Mouse (Mus musculus) lung, embryonic 16.5 days (tissue): Measurements from ENCODE around the gene Bcl7a. TPM values are rescaled to one million over a fixed set of nuclear protein-coding genes. Genes with fewer than 3 reads are reported as not detected.
A peak's percentile ranks its signal among the peaks of the same experiment; 100 is the strongest.

Source experiments
- ATAC-seq: fragments of 200-750 bp; cut with Nextera tagmentation; 2 replicates; pipeline ENCODE4 v1.8.0; 2017; ENCODE audit warnings: low read depth, mild to moderate bottlenecking, moderate library complexity
- H3K27ac ChIP-seq: fragments of 300-500 bp; sonication (generic); 2 replicates; pipeline ENCODE4 v1.5.1; 2014; ENCODE audit warnings: mild to moderate bottlenecking, control low read depth, low read length
- H3K27me3 ChIP-seq: fragments of 300-500 bp; sonication (generic); 2 replicates; pipeline ENCODE4 v1.6.1; 2014; ENCODE audit warnings: low read depth, low read length, mixed read lengths; ENCODE audit not compliant: control insufficient read depth, insufficient read depth
- H3K36me3 ChIP-seq: fragments of 300-500 bp; sonication (generic); 2 replicates; pipeline ENCODE4 v1.6.1; 2014; ENCODE audit warnings: low read length; ENCODE audit not compliant: control insufficient read depth, insufficient read depth
- H3K4me1 ChIP-seq: fragments of 300-500 bp; sonication (generic); replicated peaks from 2 replicates; pipeline ENCODE4 v1.6.1; 2014; ENCODE audit warnings: low read length, mixed read lengths; ENCODE audit not compliant: control insufficient read depth, insufficient read depth
- H3K4me2 ChIP-seq: fragments of 300-500 bp; sonication (generic); 2 replicates; pipeline ENCODE4 v1.6.1; 2014; ENCODE audit warnings: low read depth, low read length, control low read depth
- H3K4me3 ChIP-seq: fragments of 300-500 bp; sonication (generic); 2 replicates; pipeline ENCODE4 v1.5.1; 2014; ENCODE audit warnings: mild to moderate bottlenecking, low read length, control low read depth
- H3K9ac ChIP-seq: fragments of 300-500 bp; sonication (generic); 2 replicates; pipeline ENCODE4 v1.6.1; 2014; ENCODE audit warnings: low read length, control low read depth
- H3K9me3 ChIP-seq: fragments of 300-500 bp; sonication (generic); 2 replicates; pipeline ENCODE4 v1.6.1; 2016; ENCODE audit warnings: low read length; ENCODE audit not compliant: control insufficient read depth
- WGBS: fragments of 180-500 bp; shearing (Covaris S2); extraction: QIAGEN DNeasy Blood & Tissue Kit; methylation state at CpG from one replicate; pipeline ENCODE4 v1.1.7; 2014; 5-methylcytosine and 5-hydroxymethylcytosine counted together
- polyA plus RNA-seq: library from polyadenylated mRNA; unstranded; fragments of >200 nt; fragmentation: Nextera tagmentation; extraction: Ambion mirVana; gene quantifications from 2 replicates; pipeline ENCODE4 v1.2.1, GENCODE M21; 2015

The Bcl7a gene
- polyA plus RNA-seq, 1 experiment from 2014 or later, result 23.9 TPM

DNA sequence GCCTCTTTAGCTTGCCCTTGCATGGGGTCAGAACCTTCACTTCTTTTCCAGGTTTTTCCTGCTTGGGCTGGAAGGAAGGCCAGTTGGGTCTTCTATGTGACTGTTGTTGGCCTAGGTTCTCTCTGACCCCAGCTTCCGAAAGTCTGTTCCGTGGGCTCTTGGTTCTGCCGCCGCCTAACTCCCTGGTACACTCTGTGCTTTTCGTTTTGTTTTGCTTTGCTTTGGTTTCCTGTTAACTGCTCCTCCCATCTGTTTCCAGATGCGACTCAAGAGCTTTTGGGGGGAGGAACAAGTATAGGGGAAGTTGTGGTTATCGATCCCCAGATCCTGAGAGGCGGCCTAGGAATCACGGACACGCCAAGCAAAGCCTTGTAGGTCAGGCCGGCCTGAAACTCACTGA is 54.2 kb downstream of the Bcl7a start:
- 71% methylated on average over 11 of the region's 11 CpGs for WGBS
- ATAC-seq, result no peak
- Histone ChIP-seq H3K9ac (no peak overlapping the region), H3K9me3 (no peaks in the 10 kb centered on the region), H3K36me3 (no peaks in the 10 kb centered on the region), H3K27ac (no peak overlapping the region), H3K4me1 (peaks cover 24% of the 10 kb centered on the region), H3K4me3 (peak overlapping the region; percentile 96), H3K27me3 (no peaks in the 10 kb centered on the region), H3K4me2 (peak overlapping the region; percentile 92)

DNA sequence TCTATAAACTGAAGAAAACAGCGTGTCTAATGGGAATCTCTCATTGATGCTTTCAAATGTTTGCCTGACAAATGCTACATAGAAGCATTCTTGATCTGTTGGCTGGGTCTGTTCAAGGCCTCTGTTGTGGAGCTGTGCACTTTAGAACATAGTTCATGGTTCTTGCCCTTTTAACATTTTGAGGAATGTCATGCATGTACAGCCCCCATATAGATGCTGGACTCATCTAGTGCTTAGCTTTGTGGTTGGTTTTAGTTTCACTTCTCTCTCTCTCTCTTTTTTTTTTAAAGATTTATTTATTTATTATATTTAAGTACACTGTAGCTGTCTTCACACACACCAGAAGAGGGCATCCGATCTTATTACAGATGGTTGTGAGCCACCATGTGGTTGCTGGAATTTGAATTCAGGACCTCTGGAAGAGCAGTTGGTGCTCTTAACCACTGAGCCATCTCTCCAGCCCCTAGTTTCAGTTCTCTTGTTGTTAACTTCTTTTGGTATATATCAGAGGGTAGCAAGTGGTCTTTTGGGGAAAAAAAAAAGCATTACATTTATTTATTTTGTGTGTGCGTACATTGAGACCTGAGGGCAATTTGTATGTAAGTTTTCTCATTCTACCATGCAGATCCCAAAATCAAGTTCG is 55.3 kb downstream of the Bcl7a start:
- Histone ChIP-seq H3K9me3 (no peaks in the 10 kb centered on the region), H3K27me3 (no peaks in the 10 kb centered on the region), H3K4me2 (no peak overlapping the region), H3K4me3 (no peak overlapping the region), H3K9ac (no peak overlapping the region), H3K4me1 (peaks cover 18% of the 10 kb centered on the region), H3K27ac (no peak overlapping the region), H3K36me3 (no peaks in the 10 kb centered on the region)
- WGBS, result 89% methylated on average over 4 of the region's 4 CpGs
- ATAC-seq, result no peak

DNA sequence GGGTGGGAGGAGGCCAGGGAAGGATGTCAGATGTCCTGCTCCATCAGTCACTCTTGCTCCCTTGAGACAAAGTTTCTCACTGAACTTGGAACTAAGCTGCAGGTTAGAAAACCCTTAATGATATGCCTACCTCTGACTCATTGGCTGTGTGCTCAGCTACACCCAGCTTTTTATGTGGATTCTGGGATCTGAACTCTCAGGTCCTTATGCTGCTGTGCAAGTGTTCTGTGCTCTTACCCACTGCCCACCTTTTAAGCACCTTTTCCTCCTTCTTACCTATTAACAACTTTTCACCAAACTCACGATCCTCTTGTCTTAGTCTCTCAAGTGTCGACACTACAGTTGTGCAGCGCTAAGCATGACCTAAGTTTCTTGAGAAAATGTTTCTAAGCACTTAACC is 60.8 kb downstream of the Bcl7a start:
- Histone ChIP-seq H3K4me3 (no peak overlapping the region), H3K4me2 (no peak overlapping the region), H3K9ac (no peak overlapping the region), H3K27me3 (no peaks in the 10 kb centered on the region), H3K36me3 (no peaks in the 10 kb centered on the region), H3K4me1 (peaks cover 6% of the 10 kb centered on the region; the same call in 1 of the 2 replicates), H3K27ac (no peak overlapping the region; the same call in 1 of the 2 replicates), H3K9me3 (no peaks in the 10 kb centered on the region)
- peak; percentile 65; the same call in 1 of the 2 replicates for ATAC-seq
- 64% methylated on average over 3 of the region's 3 CpGs for WGBS

DNA sequence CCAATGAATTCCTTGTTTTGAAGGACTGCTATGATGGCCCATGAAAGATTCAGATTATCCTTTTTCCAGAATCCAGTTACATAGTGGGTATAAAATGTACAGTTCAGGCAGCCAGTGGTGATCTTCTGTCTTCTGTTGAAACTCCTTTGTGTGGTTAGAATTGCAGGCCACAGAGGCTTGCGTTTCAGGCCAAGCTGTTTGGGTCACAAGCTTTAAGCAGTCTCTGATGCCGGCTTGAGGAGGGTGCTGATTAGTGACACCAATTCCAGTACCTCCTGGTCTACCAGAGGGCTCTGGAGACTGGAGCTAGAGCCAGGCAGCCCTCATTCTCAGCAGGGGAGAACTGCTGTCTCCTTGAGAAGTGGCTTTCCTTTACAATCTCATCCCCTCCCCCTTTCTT is 63.3 kb downstream of the Bcl7a start:
- WGBS, result 56% methylated on average over 2 of the region's 2 CpGs
- no peak overlapping the region for H3K4me2 ChIP-seq
- no peaks in the 10 kb centered on the region for H3K27me3 ChIP-seq
- no peak overlapping the region for H3K4me3 ChIP-seq
- H3K27ac ChIP-seq, result no peak overlapping the region
- no peak for ATAC-seq
- peaks cover 6% of the 10 kb centered on the region; the same call in 1 of the 2 replicates for H3K4me1 ChIP-seq
- peaks cover 5% of the 10 kb centered on the region; the same call in 1 of the 2 replicates for H3K36me3 ChIP-seq
- no peaks in the 10 kb centered on the region for H3K9me3 ChIP-seq
- H3K9ac ChIP-seq, result no peak overlapping the region

DNA sequence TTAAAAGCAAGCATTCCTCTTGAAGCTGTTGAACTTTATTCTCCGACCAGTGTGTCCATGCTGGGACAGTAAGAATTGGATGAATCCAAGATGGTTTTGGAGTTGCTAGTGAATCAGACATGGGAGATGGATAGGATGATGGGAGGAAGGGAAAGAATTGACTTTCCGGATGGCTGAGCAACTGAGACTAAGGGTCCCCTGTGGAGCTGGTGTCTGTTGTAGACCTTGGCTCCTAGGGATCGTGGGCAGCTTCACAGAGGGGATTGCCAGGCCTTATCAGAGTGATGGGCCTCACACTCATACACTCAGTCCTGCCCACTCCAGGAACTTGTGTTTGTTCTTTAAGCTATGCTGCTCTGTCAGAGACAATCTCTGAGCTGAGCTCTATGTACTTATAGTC is 64.5 kb downstream of the Bcl7a start:
- no peak overlapping the region for H3K27ac ChIP-seq
- no peak for ATAC-seq
- peaks cover 5% of the 10 kb centered on the region; the same call in 1 of the 2 replicates for H3K36me3 ChIP-seq
- no peak overlapping the region for H3K4me2 ChIP-seq
- no peak overlapping the region for H3K9ac ChIP-seq
- WGBS, result 61% methylated on average over 3 of the region's 3 CpGs
- H3K27me3 ChIP-seq, result no peaks in the 10 kb centered on the region
- peaks cover 10% of the 10 kb centered on the region; the same call in 1 of the 2 replicates for H3K4me1 ChIP-seq
- H3K4me3 ChIP-seq, result no peak overlapping the region
- H3K9me3 ChIP-seq, result no peaks in the 10 kb centered on the region

DNA sequence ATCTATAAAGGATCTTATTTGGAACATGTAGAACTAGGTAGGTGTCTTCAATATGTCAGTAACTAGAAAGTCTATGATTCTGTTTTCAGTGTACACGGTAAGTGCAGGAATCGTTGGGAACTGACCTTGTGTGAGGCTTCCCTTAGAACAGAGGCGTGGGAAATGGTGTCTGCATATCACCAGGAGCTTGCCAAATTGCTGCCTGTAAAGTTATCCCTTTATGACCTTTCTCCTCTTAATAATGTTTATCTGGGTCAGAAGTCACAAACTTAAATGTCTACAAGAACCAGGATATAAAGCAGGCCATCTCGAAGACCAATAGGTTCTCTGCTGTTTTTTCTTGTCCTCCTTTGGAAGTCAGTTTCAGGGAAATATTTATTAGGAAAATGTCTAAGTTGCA is 68.6 kb downstream of the Bcl7a start:
- no peaks in the 10 kb centered on the region for H3K9me3 ChIP-seq
- H3K36me3 ChIP-seq, result peaks cover 5% of the 10 kb centered on the region; the same call in 1 of the 2 replicates
- H3K4me3 ChIP-seq, result no peak overlapping the region
- H3K27me3 ChIP-seq, result no peaks in the 10 kb centered on the region
- no peak overlapping the region for H3K4me2 ChIP-seq
- H3K9ac ChIP-seq, result no peak overlapping the region
- ATAC-seq, result no peak
- peaks cover 25% of the 10 kb centered on the region for H3K4me1 ChIP-seq
- 76% methylated on average over 4 of the region's 4 CpGs for WGBS
- H3K27ac ChIP-seq, result no peak overlapping the region

DNA sequence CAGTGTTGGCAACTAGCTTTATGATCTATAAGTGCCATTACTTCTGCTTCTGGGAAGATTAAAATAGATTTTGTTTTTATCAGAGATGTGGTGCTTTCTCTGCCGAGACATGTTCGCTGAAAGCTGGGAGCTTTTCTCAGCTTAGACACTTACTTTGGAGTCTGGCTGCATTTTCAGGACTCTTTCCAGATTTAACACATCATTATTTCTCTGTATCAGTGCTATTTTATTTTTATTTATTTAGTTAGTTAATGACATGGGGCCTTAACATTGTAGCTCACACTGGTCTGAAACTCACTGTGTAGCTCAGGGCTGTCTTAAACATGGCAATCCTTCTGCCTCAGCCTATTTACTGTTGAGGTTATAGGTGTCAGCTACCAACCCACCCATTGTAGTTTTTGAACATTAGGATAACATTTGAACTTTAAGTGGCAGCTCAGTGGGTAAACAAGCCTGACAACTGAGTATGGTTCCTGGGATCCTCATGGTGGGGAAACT is 70.3 kb downstream of the Bcl7a start:
- Histone ChIP-seq H3K27ac (peak overlapping the region; percentile 67), H3K4me1 (peaks cover 24% of the 10 kb centered on the region), H3K4me3 (no peak overlapping the region), H3K9ac (no peak overlapping the region), H3K4me2 (no peak overlapping the region), H3K9me3 (no peaks in the 10 kb centered on the region), H3K36me3 (peaks cover 5% of the 10 kb centered on the region; the same call in 1 of the 2 replicates), H3K27me3 (no peaks in the 10 kb centered on the region)
- 53% methylated on average over 2 of the region's 2 CpGs for WGBS
- peak; percentile 80 for ATAC-seq

DNA sequence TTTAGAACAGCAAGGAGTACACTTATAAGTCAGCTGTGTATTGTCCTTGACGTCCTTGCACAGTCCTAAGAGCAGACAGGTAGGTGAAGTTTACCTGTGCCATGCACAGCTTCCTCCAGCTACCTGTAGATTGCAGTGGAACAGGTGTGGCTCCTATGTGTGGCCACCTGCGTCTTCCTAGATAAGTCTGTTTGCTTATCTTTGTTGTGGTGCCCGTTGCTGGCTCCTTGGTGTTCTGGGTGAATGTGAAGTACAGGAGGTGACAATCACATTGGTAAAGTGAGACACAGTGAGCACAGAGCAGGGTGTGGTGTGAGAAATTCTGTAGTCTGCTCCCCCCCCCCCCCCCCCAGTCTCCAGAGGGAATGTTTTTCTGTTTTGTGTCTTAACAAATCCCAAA is 72.5 kb downstream of the Bcl7a start:
- no peaks in the 10 kb centered on the region for H3K36me3 ChIP-seq
- H3K9me3 ChIP-seq, result no peaks in the 10 kb centered on the region
- H3K4me1 ChIP-seq, result peaks cover 24% of the 10 kb centered on the region
- H3K27ac ChIP-seq, result no peak overlapping the region
- H3K9ac ChIP-seq, result no peak overlapping the region
- 52% methylated on average over 3 of the region's 3 CpGs for WGBS
- H3K4me2 ChIP-seq, result no peak overlapping the region
- 0 out of 2 replicates have a peak, but pooled peaks have one; percentile 8 for ATAC-seq
- H3K4me3 ChIP-seq, result no peak overlapping the region
- no peaks in the 10 kb centered on the region for H3K27me3 ChIP-seq

DNA sequence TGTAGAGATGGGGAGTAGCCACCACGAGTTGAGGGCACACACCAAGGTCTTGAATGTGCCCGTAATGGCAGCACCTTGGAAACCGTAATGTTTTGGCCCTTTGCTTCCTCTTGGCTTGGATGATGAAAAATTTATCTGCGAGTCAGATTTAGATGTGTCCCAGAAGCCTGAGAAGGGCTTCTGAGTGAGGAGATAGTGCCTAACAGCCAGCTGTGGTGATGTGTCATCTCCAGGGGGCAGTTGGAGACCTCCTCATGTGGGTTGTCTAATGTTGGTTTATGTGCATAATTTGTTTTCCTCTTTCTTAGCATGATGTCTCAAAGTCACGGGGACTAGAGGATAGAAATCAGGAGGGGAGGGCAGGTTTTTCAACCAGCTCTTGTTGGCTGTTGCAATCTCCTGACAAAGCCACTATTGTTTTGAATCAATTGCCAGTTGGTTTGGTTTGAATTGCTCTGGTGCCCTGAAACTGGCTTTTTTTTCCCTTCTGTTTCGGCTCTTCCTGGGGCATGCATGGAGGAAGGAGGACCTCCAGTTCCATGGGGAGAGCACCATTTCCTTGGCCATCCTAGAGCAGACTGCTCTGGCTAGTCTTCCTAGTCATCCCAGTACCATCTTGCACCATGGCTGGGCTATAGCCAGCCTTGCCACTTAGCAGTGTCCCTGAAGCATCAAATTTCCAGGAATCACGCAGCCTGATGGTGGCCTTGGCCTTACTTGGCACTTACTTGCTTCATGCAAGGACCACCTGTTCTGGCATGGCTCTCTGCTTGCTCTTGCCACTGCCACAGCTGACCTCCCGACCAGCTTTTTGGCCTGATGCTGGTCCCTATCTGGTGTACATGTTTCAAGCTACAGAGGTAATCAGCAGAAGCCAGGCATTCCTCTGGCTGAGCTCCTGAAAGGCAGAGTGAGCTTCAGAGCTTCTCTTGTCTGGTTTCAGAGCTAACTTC is 73.2 kb downstream of the Bcl7a start:
- Histone ChIP-seq H3K4me3 (no peak overlapping the region), H3K4me2 (no peak overlapping the region), H3K4me1 (peaks cover 24% of the 10 kb centered on the region), H3K27me3 (no peaks in the 10 kb centered on the region), H3K9me3 (no peaks in the 10 kb centered on the region), H3K27ac (no peak overlapping the region), H3K36me3 (no peaks in the 10 kb centered on the region), H3K9ac (no peak overlapping the region)
- WGBS, result 57% methylated on average over 8 of the region's 8 CpGs
- ATAC-seq, result no peak
